Mouse (Mus musculus): ENCODE measurements around the gene Pla2g1b.

GRCm38 (mm10) chr5:115491076-115491475, 25.0 kb downstream of the Pla2g1b start:
- TF ChIP-seq CTCF (IDR thresholded peaks at IDR 0.05; ENCODE audit: low read depth, low read length) (no peak), POLR2A (IDR thresholded peaks at IDR 0.05; ENCODE audit: insufficient read depth, low read length) (no peak), EP300 (IDR thresholded peaks at IDR 0.05; ENCODE audit: insufficient read depth, low read depth, low read length) (no peak)
